Mouse (Mus musculus): ENCODE results near the gene Ptgdr2. TPM values are rescaled to one million over a fixed set of nuclear protein-coding genes. Genes with fewer than 3 reads are reported as not detected.

The Ptgdr2 gene
- polyA plus RNA-seq, 1 experiment from 2014 or later, result not detected

GRCm38 (mm10) chr19:10959085-10959977 lies 22.4 kb downstream of the Ptgdr2 start:
- no peak overlapping the region for H3K4me3 ChIP-seq (ENCODE audit: low read depth, low read length)
- no peak overlapping the region for H3K9ac ChIP-seq (replicated peaks)
- WGBS (ENCODE audit: insufficient replicate concordance), result 23% methylated on average over 11 of the region's 11 CpGs
- H3K9me3 ChIP-seq (ENCODE audit: low read length), result no peaks in the 10 kb centered on the region
- H3K27me3 ChIP-seq (ENCODE audit: insufficient read depth, low read length), result no peaks in the 10 kb centered on the region
- H3K4me1 ChIP-seq (ENCODE audit: insufficient read depth), result no peaks in the 10 kb centered on the region
- no peak overlapping the region for H3K27ac ChIP-seq (ENCODE audit: low read depth)
- DNase-seq (no peak), ATAC-seq (peak; percentile 56)
- H3K36me3 ChIP-seq (replicated peaks; ENCODE audit: insufficient read depth, low read length), result no peaks in the 10 kb centered on the region
- TF ChIP-seq EP300 (IDR thresholded peaks at IDR 0.05; ENCODE audit: low read depth) (no peak), CTCF (IDR thresholded peaks at IDR 0.05; ENCODE audit: low read depth) (peak; percentile 83)
- no peak overlapping the region; the same call in 1 of the 2 replicates for H3K4me2 ChIP-seq (ENCODE audit: low read depth, low read length)

DNA sequence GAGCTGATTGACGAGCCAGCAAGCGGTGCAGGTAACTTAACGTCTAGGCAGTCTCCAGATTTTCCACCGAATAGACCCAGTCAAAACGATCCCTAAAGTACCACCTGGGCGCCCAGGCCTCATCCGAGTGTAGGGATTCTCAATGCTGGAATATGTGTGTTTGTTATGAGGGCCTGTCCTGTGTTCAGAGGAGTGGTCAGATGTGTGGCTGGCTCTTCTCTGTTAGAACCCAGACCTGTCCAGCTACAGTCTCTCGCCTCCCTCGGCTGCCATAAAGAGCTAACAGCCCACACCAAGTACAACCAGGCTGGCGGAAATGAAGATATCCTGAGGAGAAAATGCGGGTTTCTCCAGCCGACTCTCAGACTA lies 23.0 kb downstream of the Ptgdr2 start:
- WGBS (ENCODE audit: insufficient replicate concordance), result 41% methylated on average over 12 of the region's 12 CpGs
- no peaks in the 10 kb centered on the region for H3K27me3 ChIP-seq (ENCODE audit: insufficient read depth, low read length)
- TF ChIP-seq EP300 (IDR thresholded peaks at IDR 0.05; ENCODE audit: low read depth), result no peak
- no peak for TF ChIP-seq CTCF (IDR thresholded peaks at IDR 0.05; ENCODE audit: low read depth)

GRCm38 (mm10) chr19:10965721-10966120 lies 28.8 kb downstream of the Ptgdr2 start:
- Histone ChIP-seq H3K27ac (ENCODE audit: low read depth) (no peak overlapping the region), H3K9ac (replicated peaks) (no peak overlapping the region), H3K4me1 (ENCODE audit: insufficient read depth) (no peaks in the 10 kb centered on the region; the same call in 1 of the 2 replicates), H3K27me3 (ENCODE audit: insufficient read depth, low read length) (no peaks in the 10 kb centered on the region), H3K36me3 (replicated peaks; ENCODE audit: insufficient read depth, low read length) (no peaks in the 10 kb centered on the region), H3K4me3 (ENCODE audit: low read depth, low read length) (no peak overlapping the region), H3K4me2 (ENCODE audit: low read depth, low read length) (no peak overlapping the region), H3K9me3 (ENCODE audit: low read length) (no peaks in the 10 kb centered on the region)
- no peak for TF ChIP-seq CTCF (IDR thresholded peaks at IDR 0.05; ENCODE audit: low read depth)
- TF ChIP-seq EP300 (IDR thresholded peaks at IDR 0.05; ENCODE audit: low read depth), result no peak
- DNase-seq, result no peak
- no peak for ATAC-seq
- 74% methylated on average over 7 of the region's 7 CpGs for WGBS (ENCODE audit: insufficient replicate concordance)

More for the DNA sequence above, 23.0 kb downstream of the Ptgdr2 start:
- Histone ChIP-seq H3K4me1 (ENCODE audit: insufficient read depth) (no peaks in the 10 kb centered on the region), H3K27ac (ENCODE audit: low read depth) (no peak overlapping the region), H3K9me3 (ENCODE audit: low read length) (no peaks in the 10 kb centered on the region), H3K9ac (replicated peaks) (no peak overlapping the region), H3K36me3 (replicated peaks; ENCODE audit: insufficient read depth, low read length) (no peaks in the 10 kb centered on the region), H3K4me2 (ENCODE audit: low read depth, low read length) (no peak overlapping the region), H3K4me3 (ENCODE audit: low read depth, low read length) (no peak overlapping the region)
- DNase-seq, result no peak
- ATAC-seq, result no peak

GRCm38 (mm10) chr19:10968578-10968977 lies 31.6 kb downstream of the Ptgdr2 start:
- 79% methylated on average over 7 of the region's 7 CpGs for WGBS (ENCODE audit: insufficient replicate concordance)
- no peaks in the 10 kb centered on the region; the same call in 1 of the 2 replicates for H3K9me3 ChIP-seq (ENCODE audit: low read length)
- no peaks in the 10 kb centered on the region; the same call in 1 of the 2 replicates for H3K4me1 ChIP-seq (ENCODE audit: insufficient read depth)
- TF ChIP-seq EP300 (IDR thresholded peaks at IDR 0.05; ENCODE audit: low read depth) (no peak), CTCF (IDR thresholded peaks at IDR 0.05; ENCODE audit: low read depth) (no peak)
- H3K4me3 ChIP-seq (ENCODE audit: low read depth, low read length), result no peak overlapping the region
- no peak overlapping the region for H3K9ac ChIP-seq (replicated peaks)
- no peak overlapping the region for H3K4me2 ChIP-seq (ENCODE audit: low read depth, low read length)
- no peak overlapping the region for H3K27ac ChIP-seq (ENCODE audit: low read depth)
- H3K27me3 ChIP-seq (ENCODE audit: insufficient read depth, low read length), result no peaks in the 10 kb centered on the region
- DNase-seq (no peak), ATAC-seq (no peak)
- no peaks in the 10 kb centered on the region for H3K36me3 ChIP-seq (replicated peaks; ENCODE audit: insufficient read depth, low read length)

GRCm38 (mm10) chr19:10970457-10970856 lies 33.5 kb downstream of the Ptgdr2 start:
- Histone ChIP-seq H3K4me3 (ENCODE audit: low read depth, low read length) (no peak overlapping the region), H3K9ac (replicated peaks) (no peak overlapping the region), H3K36me3 (replicated peaks; ENCODE audit: insufficient read depth, low read length) (no peaks in the 10 kb centered on the region), H3K27me3 (ENCODE audit: insufficient read depth, low read length) (no peaks in the 10 kb centered on the region), H3K27ac (ENCODE audit: low read depth) (no peak overlapping the region), H3K4me1 (ENCODE audit: insufficient read depth) (no peaks in the 10 kb centered on the region; the same call in 1 of the 2 replicates), H3K9me3 (ENCODE audit: low read length) (no peaks in the 10 kb centered on the region; the same call in 1 of the 2 replicates), H3K4me2 (ENCODE audit: low read depth, low read length) (no peak overlapping the region)
- ATAC-seq (peak; percentile 45; the same call in 1 of the 2 replicates), DNase-seq (no peak)
- TF ChIP-seq EP300 (IDR thresholded peaks at IDR 0.05; ENCODE audit: low read depth) (peak; percentile 69), CTCF (IDR thresholded peaks at IDR 0.05; ENCODE audit: low read depth) (no peak)
- WGBS (ENCODE audit: insufficient replicate concordance), result 32% methylated on average over 3 of the region's 3 CpGs

DNA sequence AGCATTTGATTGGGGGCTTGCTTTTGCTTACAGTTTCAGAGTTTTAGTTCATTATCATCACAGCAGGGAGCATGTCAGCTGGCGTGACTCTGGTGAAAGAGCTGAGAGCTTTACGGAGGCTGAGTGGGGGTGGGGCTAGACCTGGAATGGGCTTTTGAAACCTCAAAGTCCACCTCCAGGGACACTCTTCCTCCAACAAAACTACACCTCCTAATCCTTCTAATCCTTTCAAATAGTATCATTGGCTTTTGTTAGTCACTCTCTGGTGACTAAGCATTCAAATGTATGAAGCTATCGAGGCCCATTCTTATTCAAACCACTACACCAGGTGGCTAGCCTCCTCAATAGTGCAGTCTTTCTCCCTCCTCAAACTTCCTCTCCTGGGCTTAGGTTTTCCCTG lies 35.7 kb downstream of the Ptgdr2 start:
- H3K27me3 ChIP-seq (ENCODE audit: insufficient read depth, low read length), result no peaks in the 10 kb centered on the region
- no peak overlapping the region for H3K27ac ChIP-seq (ENCODE audit: low read depth)
- H3K9me3 ChIP-seq (ENCODE audit: low read length), result no peaks in the 10 kb centered on the region; the same call in 1 of the 2 replicates
- H3K9ac ChIP-seq (replicated peaks), result no peak overlapping the region
- TF ChIP-seq CTCF (IDR thresholded peaks at IDR 0.05; ENCODE audit: low read depth) (no peak), EP300 (IDR thresholded peaks at IDR 0.05; ENCODE audit: low read depth) (no peak)
- H3K4me2 ChIP-seq (ENCODE audit: low read depth, low read length), result no peak overlapping the region
- no peaks in the 10 kb centered on the region; the same call in 1 of the 2 replicates for H3K4me1 ChIP-seq (ENCODE audit: insufficient read depth)
- ATAC-seq (no peak), DNase-seq (no peak)
- H3K4me3 ChIP-seq (ENCODE audit: low read depth, low read length), result no peak overlapping the region
- WGBS (ENCODE audit: insufficient replicate concordance), result 72% methylated on average over 3 of the region's 3 CpGs
- no peaks in the 10 kb centered on the region for H3K36me3 ChIP-seq (replicated peaks; ENCODE audit: insufficient read depth, low read length)

Data from liver, postnatal 0 days (tissue).